Mouse (Mus musculus) cortical plate, adult 2 months (tissue): Measurements from ENCODE around the gene Pde12.

Experiments used
- CTCF ChIP-seq: fragments of 200-500 bp; IDR thresholded peaks from 2 replicates; pipeline ENCODE4 v1.5.1; 2011; ENCODE audit warnings: mild to moderate bottlenecking, control low read depth, low read length; ENCODE audit not compliant: insufficient read depth; ENCODE audit errors: extremely low read depth
- POLR2A ChIP-seq: fragments of 200-500 bp; IDR thresholded peaks from 2 replicates; pipeline ENCODE4 v1.6.1; 2011; ENCODE audit warnings: mild to moderate bottlenecking, low read length, control low read depth; ENCODE audit not compliant: insufficient read depth; ENCODE audit errors: extremely low read depth

DNA sequence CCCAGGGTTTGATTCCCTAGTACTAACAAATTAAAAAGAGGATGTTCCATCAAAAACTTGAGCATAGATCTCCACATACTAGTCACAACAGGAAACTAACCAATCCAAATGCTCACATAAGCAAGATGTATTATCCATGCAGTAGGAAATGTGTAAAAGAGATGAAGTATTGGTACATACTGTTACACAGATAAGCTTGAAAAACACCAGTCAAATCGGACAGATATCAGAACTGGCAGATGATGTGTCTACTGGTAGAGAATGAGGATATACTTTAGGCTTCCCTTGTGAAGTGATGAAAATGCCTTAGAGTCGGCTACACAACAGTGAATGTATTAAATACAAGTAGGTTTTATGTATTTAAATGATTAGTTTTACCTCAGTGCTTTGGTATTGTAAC is 7.2 kb downstream of the Pde12 start:
- TF ChIP-seq CTCF (no peak), POLR2A (no peak)
